Mouse (Mus musculus) kidney, adult 18-20 months (tissue): ENCODE data around the gene Naaladl2.
A peak's percentile ranks its signal among the peaks of the same experiment; 100 is the strongest.
"Not testable (repeated sequence)": the region's sequence is repeated elsewhere in the genome, so short reads cannot be mapped to it uniquely, and the experiment has no call there.

Experiments used
- DNase-seq: peaks from one replicate; pipeline ENCODE4 v3.0.0; 2021

The Naaladl2 gene

DNA sequence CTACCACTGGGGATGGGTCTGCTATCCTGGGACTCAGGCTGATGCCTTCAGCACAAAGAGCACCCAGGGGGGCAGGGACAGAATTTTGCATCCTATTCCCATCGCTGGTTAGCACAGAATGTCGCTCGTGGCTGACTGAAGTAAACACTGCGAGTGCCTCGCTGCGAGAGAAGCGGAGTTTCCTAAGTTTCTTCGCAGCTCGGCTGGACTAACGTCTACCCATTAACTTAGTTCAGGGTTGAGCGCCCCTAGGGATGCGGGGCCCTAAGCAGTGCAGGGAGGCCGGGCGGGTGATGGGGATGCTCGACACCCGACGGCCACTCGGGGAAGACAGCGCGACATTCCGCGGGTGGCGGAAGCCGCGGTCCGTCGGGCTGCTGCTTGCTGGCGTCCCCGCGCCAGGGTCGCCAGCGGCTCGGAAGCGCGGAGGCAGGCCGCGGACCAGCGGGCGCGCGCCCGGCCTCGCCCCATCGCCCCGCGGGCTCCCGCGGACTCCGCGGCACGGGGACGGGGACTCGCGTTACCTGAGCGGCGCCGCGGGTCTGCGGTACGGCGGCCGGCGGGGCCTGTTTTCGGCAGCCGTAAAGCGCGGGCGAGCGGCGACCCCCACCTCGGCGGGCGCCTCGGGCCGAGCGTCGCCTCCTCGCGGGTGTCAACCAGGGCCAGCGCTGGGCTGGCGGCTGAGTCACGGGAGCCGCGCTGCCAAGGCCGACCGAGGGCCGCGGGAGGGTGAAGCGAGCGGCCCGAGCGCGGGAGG lies at the start of gene Naaladl2:
Naaladl2 (minus strand) TSS at position 707 of the 757 bp plus-strand sequence.
- DNase-seq = peak; percentile 18

DNA sequence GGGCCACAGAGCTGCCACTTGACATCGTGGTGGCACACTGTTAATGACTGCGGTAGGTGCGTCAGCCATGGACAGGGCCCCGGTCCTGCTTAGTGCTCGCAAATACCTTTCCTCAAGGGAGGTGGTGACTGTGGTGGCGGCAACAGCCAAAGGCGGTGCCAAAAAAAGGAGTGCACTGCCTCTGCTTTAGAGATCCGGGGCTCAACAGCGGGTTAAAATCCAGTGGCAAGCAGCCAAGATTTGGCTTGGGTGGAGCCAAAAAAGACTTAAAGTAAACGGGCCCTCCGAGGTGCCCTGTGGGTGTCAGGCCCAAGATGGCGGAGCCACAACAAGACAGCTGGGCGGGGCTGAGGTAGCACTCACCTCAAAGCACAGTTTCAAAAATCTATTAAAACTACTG lies 7.7 kb upstream of the Naaladl2 start:
- no peak for DNase-seq

DNA sequence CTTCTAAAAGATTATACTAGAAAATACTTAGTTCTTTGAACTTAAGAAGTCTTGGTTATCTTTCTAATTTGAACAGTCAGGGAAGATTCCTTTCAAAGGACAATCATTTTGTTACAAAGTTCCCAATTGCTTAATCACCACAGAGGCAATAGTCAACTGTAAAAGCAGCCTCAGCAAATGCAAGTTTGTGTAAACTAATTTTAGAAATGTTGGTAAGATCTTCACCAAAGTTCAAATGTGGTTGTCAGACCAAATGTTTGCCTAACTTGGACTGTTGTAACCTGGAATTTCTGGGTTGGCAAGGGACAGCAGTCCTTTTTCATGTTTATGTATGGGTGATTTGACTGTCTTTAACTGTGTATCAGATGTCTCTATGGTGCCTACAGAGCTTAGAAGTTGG lies 3.2 kb upstream of the Naaladl2 start:
- DNase-seq = no peak

DNA sequence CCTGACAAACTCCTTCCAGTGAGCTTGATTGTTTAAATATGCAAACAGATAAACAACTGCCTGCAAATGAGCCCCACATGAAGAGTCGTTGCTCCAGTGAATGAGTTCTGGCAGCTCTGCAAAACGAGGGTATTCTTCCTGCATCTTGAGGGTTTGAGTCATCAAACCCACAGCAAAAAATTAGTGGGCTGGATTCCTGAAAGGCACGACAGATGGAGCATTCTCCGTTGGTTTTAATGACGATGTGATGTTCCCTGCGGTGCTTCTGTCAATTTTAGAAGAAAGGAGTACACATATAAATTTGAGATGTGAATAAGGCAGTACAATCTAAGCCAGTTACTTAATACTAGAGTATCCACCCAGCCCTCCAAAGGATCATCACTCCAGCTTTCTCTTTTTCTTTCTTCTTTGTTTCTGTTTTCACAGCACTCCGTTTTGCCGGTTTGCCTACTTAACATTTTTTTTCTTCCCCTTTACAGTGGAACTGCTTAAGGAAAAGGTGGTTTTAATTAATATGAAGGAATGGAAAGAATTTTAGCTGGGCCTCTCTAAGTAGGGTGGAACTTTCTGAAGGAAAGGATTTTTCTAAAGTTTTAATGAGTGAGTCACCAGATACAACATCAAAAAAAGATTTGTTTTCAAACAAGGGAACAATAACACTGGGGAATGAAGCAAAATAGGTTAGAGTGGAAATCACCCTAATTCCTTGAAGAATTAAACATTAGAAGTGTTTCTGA lies 1.1 kb upstream of the Naaladl2 start:
- DNase-seq = no peak

DNA sequence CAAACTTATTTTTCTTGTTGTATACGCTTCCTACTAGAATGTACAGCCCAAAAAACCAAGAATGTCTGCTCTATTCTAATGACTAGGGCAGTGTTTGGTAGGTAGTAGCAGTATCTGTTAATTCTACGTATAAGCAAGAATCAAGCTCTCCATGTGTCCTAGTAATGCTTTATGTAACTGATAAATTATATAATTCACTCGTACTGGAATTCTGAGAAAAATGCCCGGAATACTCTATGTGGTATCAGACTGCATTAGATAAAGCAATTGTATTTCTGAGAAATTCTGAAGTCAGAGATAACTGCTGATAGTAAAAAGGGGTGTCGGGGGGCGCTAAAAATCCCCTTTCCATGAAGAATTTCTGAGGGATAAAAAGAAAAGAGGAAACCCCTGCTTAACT lies 950 bp downstream of the Naaladl2 start:
- DNase-seq = no peak

DNA sequence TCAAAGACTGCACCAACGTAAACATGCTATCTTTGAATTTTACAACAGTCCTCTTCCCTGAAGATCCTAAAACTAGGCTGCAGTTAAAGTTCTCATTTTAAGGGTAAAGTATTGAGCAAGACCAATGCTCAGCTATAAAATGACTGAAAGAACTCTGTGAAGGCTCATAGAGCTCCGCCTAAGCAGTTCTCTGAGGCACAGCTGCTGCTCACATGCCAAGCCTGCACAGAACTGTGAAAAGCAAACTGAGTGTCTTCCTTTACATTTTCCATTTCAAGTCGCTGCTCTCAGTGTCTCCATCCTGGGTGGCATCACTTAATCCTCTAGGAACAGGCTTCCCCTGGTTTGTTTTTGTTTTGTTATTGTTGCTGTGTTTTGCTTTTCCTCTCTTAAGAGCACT lies 12.2 kb downstream of the Naaladl2 start:
- DNase-seq = no peak

DNA sequence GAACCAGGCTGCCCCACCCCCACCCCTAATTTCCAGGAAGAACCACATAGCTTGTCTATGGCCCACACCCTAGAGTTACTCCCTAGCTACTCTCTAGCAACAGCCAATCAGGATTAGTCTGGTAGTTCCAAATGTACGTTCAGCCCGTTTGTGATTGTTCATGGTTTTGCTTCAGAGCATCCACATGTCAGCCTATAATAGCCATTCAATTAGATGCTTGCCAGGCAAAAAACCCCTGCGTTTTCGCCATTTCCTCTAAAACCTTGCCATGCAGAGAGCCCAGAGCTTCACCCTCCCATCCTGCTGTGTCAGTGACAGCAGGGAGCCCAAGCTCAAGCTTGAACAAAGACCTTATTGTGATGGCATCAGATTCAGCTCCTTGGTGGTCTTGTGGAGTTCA lies 16.2 kb downstream of the Naaladl2 start:
- DNase-seq = no peak

DNA sequence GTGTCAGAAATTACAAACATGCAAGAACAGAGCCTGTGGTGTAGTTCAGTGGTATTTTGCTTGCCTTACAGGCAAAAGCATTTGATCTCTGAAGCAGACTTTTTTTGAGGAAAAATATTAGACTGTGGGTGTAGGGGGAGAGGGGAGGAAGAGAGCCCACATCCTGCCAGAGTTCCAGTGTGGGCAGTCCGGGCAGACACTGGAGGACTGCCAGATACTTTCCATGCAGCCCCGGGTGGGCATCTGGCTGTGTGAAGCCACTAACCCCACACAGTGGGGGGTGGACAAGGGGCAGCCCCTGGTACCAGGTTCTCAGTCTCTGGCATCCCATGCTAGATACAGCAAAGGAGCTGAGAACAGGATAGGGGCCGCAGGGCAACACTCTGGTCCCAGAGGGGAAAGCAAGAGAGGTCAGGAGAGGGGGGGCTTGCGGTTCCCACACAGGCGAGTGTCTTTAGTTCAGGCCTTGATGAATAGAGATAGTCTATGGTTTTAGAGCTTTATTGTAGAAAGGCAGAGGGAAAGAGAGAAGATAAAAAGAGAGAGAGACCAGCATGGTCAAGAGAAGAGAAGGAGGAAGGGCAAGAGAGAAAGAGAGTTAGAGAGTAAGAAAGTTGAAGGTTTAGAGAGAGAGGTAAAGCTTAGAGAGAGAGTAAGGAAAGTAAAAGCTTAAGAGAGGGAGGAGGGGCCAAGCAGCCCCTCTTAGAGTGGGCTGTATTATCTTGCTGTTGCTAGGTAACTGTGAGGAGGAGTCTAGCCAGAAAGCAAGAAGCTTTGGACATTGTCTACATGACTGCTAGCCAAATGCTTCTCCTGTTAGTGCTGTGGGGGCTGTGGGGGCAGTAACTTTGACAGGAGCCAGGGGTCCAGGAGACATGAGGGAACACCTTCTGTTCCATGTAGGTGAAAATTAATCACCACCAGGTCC lies 18.9 kb downstream of the Naaladl2 start:
- DNase-seq = no peak

DNA sequence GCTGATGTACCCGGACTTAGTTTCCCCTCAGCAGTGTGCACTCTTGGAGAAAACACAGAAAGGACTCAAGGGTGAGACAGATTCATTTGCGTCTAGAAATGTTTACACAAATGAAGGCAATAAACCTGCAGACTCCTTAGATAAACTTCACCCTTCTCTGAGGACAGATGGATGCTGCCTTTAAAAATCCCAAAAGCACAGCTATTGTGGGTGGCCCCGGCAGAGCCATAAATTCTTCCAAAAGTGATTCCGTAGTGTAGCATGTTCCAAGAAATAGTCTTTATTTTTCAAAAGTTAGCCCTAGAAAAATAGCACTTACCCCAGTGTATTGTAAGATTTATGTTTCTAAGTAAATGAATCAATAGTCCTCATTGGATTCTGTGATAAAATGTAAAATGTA lies 31.0 kb downstream of the Naaladl2 start:
- DNase-seq = no peak

DNA sequence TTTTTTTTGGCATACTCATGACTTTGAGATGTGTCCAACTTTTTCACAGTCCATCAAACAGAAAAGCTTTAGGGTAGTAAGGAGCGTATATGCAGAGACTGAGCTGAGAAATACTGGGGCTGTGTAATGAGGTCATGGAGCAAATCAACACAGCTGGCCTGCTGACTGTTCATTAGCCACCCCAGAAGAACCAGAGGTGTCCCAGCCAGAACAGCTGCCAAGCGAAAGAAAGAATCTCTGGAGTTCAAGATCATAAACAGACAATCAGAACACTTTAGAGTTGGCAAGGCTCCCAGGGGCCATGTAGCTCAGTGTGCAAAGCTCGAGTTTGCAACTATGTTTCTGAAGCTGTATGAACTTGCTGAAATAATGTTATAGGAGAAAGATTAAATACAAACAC lies 35.1 kb downstream of the Naaladl2 start:
- no peak for DNase-seq

DNA sequence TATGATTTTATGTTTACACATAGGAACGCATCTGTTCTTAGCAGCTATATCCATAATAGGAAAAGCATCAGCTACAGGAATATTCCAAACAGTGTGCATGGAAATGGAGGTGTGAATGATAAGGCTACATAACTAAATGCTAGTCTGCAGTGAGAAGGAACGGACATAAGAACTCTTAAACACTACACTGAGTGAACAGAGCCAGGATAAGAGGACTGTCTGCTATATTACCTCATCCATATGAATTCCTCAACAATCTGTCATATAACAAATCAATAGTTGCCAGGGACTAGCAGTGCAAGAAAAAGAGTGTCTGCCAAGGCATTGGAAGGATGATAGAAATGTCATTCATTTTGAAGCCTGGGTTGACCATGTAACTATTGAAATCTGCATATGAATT lies 51.1 kb downstream of the Naaladl2 start:
- DNase-seq = no peak

DNA sequence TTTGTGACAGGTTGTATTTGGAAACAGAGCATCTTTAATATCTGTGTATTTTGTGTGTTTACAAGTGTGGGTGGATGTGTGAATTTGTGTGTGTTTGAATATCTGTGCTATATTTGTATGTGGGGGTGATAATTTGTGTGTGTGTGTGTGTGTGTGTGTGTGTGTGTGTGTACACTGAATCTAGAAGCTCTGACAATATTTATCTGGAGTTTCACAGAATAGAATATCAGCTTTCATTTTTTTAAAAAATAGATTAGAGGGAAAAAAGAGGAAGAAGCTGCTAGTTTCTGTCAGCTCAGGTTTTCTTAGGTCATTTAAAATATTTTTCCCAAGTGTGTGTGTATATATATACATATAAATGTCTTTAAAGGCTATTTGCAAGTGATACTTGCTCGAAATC lies 68.3 kb downstream of the Naaladl2 start:
- DNase-seq = no peak

DNA sequence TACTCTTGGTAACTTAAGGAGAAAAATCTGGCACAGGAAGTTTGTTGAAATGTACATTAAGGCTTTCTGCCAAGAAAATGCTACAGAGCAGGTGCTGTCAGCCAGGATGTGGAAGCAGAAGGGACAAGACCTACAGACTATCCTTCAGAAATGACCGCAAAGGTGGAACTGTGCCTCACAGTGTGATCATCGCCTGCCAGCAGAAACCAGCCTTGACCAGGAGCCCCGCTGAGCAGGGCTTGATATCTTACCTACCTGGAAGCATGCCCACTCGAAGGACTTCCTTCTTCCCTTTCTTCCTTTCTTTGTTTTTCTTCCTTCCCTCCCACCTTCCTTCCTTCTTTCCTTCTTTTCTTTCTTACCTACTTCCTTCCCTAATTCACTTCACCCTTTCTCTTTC lies 69.8 kb downstream of the Naaladl2 start:
- DNase-seq = no peak

DNA sequence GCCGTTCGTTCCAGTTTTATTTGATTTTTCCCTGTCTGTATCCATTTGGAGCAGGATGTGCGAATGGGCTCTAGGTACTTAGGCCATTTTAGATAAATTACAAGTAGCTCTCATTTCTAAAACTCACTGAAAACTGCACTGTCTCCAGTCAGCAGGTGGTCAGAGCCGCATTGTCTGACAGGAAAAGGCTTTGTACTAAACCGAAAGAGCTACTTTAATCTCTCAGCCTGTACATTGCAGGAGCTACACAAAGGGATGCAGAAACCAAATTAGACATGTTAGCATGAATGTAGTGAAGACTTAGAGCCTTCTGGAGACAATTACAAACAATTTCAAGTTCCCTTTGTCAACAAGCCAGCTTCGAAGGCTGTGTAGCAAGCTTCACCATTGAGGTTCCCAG lies 70.2 kb downstream of the Naaladl2 start:
- DNase-seq = no peak

DNA sequence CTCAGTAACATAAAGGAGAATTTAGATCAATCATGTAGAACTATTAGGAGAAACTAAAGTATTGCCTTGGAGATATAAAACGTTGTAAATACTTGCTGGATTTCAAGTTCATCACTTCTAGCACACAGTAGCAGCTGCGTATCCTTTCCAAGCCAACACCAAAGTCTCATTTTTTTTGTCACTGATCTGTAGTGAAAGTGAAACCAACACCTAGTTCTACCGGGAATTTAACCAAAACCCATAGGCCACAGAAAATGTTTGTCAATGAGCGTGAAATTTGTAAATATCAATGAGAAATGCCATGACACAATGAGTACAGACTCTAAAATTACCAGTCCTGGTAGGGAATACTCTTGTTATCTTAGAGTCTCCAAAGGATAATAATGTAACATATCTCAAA lies 80.8 kb downstream of the Naaladl2 start:
- DNase-seq = no peak

DNA sequence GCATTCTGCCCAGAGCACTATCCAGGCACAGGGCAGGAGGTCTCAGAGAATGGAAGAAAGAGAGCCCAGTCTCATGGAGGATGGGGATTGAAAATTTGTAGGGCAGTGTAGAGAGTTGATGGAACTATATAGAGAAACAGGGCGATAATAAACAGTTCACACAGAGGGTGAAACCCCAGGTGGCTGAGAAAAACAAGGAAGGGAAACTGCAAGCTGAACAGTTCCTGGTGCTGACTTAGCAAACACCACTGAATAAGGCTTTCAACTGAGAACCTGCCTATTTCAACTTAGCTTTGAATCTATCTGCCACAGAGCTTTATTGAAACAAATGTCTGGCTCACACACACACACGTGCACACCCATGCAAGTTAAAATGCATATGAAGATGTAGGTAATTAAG lies 91.1 kb downstream of the Naaladl2 start:
- DNase-seq = no peak

DNA sequence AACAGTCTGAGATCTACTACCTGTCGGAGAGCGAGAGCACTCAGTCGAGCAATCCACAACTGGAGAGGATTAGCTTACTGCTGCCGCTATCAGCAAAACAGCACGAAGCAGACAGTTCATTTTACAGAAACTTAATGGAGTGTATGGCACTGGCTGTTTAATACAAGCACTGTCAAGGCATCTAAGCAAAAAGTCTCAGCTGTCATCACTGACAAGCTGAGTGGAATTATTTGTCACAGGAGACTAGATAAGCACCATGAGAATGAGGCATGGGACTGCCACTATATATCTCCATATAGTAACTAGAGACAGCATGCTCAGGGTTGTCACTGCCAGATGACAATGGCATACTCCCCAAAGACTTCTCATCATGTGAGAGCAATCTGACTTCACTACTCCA lies 124.1 kb downstream of the Naaladl2 start:
- DNase-seq = no peak

DNA sequence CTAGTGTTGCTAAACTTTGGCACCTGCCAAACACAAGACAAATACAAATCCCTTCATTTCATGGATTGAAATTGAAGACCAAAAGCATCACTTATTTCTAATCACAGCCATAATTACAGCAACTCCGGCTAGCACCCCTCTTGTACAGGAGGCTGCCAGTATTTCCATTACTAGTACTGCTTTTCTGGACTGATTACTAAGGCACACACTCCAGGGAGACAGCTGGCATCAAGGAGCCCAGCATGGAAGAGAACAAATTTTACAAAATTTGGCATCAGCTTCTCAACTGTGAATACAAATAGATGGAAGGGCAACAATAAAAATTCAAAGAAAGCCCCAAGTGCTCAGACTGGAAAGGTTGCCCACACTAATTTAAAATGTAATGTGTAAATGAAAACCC lies 133.3 kb downstream of the Naaladl2 start:
- DNase-seq = no peak

DNA sequence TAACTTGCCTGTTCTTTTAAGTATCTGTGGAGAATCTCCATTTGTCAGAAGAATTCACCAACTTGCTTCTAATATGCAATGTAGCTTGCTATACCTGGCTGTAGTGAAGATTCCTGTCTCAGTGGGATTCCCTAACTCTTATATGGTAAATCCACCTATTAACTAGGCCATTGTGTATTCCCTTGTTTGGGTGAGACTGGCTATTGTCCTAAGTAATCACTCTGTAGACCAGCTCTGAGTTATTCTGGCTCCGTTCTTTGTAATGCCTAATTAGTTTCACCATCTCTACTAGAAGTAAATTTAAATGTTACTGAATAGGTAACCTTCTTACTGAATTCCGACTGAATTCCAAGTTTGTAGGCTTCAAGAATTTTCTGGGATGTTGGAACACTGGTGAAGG lies 137.3 kb downstream of the Naaladl2 start:
- DNase-seq = not testable (repeated sequence)

DNA sequence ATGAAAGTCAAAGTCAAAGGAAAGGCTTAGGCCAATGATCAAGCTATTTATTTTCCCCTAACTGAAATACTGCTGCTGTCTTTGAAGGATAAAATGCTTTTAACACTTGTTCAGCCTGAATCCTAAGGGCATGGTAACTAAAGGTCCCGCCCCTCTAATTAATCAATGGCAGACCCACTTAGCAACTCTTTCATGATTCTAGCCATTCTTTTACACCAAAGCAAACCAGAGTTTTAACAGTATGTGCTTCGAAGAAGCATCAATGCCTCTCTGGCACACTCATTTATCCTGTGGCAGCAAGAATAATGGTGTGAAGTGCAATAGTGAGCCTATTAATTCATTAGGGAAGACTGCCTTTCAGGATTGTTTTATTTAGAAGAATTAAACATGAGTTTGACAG lies 151.5 kb downstream of the Naaladl2 start:
- DNase-seq = no peak

DNA sequence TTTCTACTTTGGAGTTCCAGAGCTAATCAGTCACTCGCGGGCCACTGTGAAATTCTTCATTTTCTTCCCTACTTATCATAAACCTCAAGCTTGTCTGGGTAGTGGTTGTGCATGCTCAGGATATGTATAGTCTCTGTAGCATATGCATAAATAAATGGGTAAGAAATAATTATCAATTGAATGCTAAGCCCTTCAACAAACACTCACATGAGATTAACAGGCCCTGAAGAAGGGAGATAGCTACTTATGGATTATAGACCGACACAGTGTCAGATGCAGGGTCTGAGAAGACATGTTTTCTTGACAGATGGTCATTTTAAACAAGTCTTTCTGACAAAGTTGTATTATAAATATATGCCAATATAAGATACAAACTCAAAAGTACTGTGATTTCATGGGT lies 152.0 kb downstream of the Naaladl2 start:
- no peak for DNase-seq

DNA sequence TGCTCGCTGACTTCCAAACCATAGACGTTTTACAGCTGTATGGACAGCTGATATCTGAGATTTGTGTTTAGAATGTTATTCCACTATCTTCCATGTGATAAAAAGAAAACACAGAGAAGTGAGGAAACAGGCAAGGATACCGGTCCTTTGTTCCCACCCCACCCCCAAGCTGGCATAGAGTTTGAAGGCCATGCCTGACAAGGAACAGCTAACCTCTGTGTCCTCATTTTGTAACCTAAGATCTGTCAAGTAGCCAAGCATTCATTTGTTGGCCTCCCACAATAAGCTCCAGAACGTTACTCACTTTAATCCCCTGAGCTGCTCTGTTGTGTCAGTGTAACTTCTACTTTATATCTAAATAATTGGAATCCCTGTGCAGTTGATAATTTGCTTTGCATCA lies 161.9 kb downstream of the Naaladl2 start:
- no peak for DNase-seq

DNA sequence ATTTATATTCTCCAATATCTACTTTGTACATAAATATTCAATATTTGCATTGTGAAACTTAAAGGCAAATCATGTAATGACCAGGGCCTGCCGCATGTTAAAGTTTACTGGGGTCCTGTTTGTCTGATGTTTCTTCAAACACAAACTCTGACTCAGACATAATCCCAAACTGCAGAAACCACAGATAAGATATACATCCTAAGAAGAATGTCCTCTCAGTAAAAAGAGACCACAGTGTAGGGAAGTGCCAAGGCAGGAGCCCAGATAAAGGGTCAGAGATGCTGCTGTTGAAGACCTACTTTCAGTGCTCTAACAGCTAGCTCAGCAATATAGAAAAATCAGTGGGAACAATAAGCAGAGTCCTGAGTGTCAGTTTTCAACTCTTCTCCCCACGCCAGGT lies 201.9 kb downstream of the Naaladl2 start:
- DNase-seq = no peak
